Mouse (Mus musculus) ovary, postnatal 10 days (tissue): Measurements from ENCODE around the gene March2.
"Not testable (repeated sequence)": the region's sequence is repeated elsewhere in the genome, so short reads cannot be mapped to it uniquely, and the experiment has no call there.

Source experiments
- DNase-seq: peaks from one replicate; pipeline ENCODE4 v3.0.0; 2022; ENCODE audit warnings: low spot score

March2 gene

GRCm38 (mm10) chr17:33718384-33718881, at the start of gene March2:
Gene March2 (minus strand): TSS chr17:33718670.
- peak; percentile 90 for DNase-seq

GRCm38 (mm10) chr17:33766389-33766788, 47.9 kb upstream of the March2 start:
- DNase-seq, result no peak

DNA sequence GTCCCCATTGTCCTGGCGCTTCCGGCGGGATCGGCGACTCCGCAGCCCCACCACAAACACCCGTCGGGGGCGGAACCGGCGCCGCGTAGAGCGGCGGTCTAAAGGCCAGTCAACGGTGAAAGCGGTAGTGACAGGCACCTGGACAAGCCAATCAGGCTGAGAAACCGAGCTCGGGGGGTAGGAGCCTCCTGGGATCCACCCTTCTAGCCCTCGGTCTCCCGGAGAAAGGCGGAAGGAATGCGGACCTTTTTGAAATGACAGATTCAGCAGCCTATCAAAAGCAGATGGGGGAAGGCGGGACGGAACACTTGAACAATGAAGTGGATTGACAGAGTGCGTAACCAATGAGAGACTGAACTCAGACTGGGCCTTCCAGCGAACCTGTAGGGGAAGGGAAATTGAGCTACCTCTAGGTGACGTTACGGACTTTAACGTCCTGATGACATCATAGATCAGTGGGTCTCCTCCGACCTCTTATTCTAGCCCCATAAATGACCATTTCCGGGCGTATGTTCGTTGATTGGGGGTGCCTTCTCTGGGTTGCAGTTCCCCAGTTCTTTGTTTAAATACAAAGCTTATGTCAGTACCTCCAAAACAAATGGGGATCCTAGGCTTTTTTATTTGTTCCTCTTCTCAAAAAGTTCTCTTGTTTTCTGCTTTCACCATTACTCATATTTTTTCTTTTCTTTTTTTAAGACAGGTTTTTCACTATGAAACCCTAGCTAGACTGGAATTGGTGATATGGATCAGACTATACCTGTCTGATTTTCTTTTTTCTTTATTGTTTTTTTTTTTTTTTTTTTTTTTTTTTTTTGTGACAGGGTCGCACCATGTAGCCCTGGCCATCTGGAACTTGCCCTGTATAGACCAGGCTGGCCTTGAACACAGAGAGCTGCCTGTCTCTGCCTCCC, 42.0 kb upstream of the March2 start, which contains the start of gene Rab11b:
Rab11b (minus strand) TSS at position 276 of the 911 bp plus-strand sequence.
- peak; percentile 98 for DNase-seq

DNA sequence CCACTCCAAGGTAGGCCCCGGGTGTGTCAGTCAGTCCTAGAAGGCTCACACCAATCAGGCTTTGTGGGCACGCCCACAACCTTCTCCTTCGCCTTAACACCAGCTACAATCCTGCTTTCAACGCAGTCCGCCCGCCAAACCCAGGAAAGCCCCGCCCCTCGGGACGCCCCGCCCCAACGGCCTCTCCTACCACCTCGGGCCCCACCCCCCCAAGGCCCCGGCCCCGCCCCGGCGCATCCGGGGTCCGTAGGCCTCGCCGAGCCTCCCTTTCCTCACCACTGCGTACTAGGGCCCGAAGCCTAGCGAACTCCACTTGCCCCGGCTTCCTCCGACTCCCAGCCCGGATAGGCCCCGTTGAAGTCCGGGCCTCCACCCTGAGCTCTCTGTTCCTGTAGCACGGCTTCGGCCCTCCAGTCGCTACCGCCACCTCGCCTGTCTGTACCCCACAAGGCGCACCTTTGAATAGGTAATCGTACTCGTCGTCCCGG, 41.3 kb upstream of the March2 start:
- DNase-seq, result peak; percentile 92

GRCm38 (mm10) chr17:33757231-33757630, 38.8 kb upstream of the March2 start:
- DNase-seq, result no peak

GRCm38 (mm10) chr17:33756108-33756790, 37.8 kb upstream of the March2 start:
- no peak for DNase-seq

DNA sequence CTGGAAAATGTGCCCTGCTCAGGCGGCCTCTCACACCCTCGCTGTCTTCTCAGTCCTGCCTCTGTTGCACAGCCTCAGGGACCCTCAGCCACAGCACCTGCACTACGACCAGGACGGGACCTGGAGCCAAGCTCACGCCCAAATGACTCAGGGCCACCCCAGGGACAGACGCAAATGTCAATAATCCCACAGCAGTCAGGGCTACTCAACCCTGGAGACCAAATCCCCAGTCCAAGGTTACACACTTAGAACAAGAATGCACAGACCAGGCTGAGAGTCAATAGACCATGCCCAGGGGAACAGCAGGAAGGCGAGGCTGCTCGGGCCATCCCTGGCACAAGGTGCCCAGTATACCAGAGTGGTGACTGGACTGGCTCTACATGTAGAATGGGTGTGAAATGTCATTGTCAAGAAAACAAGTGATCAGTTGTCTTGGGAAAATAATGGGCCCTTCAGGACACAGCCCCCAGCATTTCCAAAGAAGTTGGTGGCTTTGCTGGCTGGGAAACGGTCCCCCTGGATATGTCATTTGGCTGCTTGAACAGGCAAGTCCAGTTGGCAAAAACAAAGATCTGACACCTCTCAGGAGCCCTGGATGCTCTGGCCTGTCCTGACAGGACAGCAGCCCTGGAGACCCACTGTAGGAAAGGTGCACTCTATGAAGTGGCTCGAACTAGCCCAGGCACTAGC, 37.1 kb upstream of the March2 start:
- DNase-seq, result no peak

DNA sequence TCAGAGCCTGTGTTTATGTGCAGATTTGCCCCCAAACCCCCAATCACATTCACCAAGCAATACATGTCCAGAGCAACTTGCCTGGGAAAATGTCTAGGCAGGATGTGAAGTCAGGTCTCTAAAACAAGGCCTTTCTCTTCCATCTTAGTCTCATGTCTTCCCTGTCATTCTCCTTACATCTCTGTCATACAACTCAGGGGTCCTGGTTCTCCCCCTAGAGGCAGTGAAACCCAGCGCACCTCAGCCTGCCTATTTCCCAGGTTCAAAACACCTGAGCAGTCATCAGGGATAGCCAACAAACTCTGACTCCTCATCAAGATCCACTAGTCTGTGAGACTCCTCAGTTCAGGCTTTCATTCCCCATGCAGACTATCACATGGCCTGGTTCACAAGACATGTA, 36.2 kb upstream of the March2 start:
- DNase-seq, result no peak

GRCm38 (mm10) chr17:33752297-33752696, 33.8 kb upstream of the March2 start:
- no peak for DNase-seq

DNA sequence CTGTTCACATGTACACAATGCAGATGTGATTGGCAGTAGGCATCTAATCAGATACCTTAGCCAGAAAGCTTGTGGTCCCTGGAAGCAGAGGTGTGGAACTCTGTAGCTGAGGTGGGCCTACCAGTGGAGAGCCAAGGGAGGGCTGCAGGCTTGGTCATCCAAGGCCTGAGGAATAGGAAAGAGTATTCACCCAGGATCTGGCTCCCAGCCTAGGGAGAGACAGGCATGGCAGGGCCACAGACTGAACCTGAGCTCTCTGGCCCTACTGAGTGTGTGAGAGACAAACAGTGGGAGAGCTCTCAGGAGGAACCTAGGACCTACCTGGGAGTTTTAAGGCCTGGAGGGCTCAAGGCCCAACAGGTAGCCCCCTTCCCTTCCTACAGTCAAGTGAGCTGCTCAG, 32.7 kb upstream of the March2 start:
- no peak for DNase-seq

DNA sequence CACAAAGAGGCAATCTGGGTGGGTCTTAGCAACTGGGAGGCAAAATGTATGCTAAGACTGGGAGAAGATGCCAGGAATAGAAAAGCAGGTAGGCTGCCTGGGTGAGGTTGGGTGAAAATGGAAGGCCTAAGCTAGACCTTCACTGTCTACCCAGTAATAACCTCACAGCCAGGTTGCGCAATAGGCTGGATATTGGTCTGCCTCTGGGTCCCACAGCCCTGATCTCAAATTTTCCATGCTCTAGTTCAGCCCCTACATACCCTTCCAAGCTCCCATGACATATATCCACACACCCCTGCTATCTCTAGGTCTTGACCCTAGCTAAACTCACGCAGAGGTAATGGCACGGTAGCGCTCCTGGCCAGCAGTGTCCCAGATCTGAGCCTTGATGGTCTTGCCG, 31.0 kb upstream of the March2 start:
- DNase-seq, result no peak

GRCm38 (mm10) chr17:33746011-33746410, 27.5 kb upstream of the March2 start:
- DNase-seq, result no peak

GRCm38 (mm10) chr17:33744686-33745384, 26.4 kb upstream of the March2 start:
- no peak for DNase-seq

- DNase-seq, result no peak
These were observed 23.9 kb upstream of the March2 start for GRCm38 (mm10) chr17:33742420-33742819.

DNA sequence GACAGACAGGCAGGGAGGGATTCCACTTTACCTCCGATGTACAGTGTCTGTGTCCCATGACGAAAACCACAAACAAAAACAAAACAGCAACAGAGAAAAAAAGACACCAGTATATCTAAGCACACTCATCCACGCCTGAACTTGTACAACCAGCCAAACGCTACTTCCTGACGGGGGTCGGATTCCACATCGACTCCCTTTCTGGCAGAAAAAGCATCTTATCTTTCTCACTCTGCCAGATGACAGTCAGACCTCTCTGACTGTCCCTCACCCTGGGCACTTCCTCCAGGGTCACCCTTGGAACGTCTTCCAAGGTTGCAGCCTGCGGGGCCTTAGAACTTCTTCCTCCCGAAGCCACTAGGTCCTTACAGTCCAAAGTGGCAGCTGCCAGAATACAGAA, 15.1 kb upstream of the March2 start:
- not testable (repeated sequence) for DNase-seq

GRCm38 (mm10) chr17:33732556-33733083, 14.2 kb upstream of the March2 start:
- not testable (repeated sequence) for DNase-seq

DNA sequence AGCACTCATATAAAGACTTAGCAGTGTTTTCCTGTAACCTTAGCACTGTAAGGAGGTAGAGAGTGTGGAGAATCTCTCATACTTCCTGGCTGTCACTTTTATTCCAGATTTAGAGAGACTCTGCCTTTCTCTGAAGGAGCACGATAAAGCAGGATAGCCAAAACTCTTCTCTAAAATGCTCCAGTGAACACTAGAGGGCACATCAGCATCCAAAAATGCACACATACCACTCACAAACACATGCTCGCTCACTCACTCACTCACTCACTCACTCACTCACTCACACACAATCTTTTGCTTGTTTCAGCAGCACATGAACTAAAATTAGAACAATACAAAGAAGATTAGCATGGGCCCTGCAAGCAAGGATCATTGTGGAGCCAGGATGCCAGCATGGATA, 10.7 kb upstream of the March2 start:
- DNase-seq, result no peak

DNA sequence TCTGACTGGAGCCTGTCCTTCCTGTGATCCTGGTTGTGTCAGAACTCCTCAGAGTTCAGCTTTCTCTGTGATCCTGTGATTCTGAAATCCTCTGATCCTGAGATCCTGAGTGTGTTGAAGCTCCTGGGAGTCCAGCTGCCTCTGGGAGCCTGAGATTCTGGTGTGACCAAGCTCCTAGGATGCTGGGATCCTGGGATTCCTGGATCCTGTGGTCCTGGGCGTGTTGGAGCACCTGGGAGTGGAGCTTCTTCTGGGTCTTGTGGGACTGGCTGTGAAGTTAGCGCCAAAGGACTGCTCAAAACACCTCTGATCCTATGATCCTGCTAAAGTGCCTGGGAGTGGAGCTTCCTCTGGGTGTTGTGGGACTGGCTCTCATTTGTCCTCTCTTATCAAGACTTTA, 9.9 kb upstream of the March2 start:
- DNase-seq, result no peak

- no peak for DNase-seq
These were observed 1.4 kb upstream of the March2 start for GRCm38 (mm10) chr17:33719736-33720378.

GRCm38 (mm10) chr17:33718944-33719725, 665 bp upstream of the March2 start:
- no peak for DNase-seq
